Mouse (Mus musculus): ENCODE measurements around the gene E2f1. TPM values are rescaled to one million over a fixed set of nuclear protein-coding genes. Genes with fewer than 3 reads are reported as not detected.

The E2f1 gene
- 2.6 and 3.6 TPM in 2 replicates for polyA plus RNA-seq (2012; rRNA removed)

GRCm38 (mm10) chr2:154569836-154570286 is at the start of gene E2f1:
TSS of gene E2f1 (minus strand) at chr2:154569892.

DNA sequence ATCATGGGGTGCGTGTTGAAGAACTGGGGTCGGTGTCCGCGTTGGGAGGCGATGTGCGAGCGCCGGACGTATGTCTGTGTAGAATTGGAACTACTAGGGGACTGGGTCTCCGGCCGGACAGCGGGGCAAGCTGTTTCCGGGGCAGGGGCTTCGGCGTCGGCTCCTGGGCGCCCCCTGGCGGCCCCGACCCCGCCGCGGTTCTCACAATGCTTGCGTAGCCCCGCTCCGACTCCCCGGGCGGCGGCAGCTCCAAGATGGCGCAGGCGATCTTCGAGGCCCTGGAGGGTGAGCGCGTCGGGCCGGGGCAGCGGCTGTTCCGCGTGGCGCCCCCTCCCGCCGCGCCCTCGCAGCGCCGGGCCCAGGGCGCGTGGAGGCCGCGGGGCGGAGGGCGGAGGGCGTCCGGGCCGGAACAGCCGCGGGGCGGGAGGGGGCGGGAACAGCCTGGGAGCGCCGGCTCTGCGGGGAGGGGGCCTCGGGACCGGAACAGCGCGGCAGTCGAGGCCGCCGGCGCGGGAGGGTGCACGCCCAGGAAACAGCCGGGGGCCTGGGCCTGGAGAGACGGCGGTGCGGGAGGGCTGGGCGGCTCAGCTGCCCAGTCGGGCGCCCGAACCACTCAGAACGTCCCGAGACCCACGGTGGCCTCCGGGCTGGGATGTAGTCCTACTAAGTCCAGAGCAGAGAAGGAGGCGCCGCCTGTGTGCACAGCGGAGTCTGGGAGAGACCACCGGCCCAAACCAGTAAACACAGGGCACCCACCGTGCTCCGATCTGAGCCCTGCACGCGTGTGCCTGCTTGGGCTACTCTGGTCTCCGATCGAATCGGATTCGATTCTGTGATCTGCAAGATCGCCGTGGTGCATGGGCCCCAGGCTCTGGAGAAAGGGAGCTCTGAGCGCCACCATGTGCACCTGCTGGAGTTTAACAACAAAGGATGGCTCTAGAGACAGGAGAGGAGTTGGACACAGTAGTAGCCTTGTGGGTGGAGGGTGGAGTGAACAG is 43.7 kb upstream of the E2f1 start, which contains the start of the genes Zfp341 and 4930519P11Rik:
Zfp341 (plus strand) TSS at position 180 of the 998 bp plus-strand sequence.
4930519P11Rik (minus strand) TSS at position 320 of the 998 bp plus-strand sequence.

GRCm38 (mm10) chr2:154603638-154604153 is 34.0 kb upstream of the E2f1 start, which contains the start of gene Pxmp4:
TSS of gene Pxmp4 (minus strand) at chr2:154603708.

GRCm38 (mm10) chr2:154558264-154559039 is 11.2 kb downstream of the E2f1 start, which contains the start of gene Necab3:
TSS of gene Necab3 (minus strand) at chr2:154558890.

GRCm38 (mm10) chr2:154551476-154551875 is 18.2 kb downstream of the E2f1 start, which contains the start of gene Actl10:
TSS of gene Actl10 (plus strand) at chr2:154551776.

DNA sequence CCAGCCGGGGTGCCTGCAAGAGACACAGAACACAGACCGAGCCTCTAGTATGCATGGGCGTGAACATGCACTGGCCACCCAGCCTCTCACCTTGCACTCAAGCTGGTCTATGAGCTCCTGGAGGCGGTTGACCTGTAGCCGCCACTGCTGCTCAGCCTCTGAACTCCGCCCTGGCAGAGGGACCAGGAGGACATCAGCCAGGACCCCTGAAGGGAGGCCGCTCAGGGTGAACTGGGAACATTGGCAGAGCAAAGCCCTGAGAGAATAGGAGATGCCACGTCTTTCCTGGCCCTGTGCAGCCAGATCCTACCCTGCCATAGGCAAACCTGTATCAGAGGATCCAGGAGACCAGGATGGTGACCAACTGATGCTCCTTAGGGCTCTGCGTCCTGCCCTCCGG is 23.0 kb downstream of the E2f1 start, which contains the start of gene 1700003F12Rik:
1700003F12Rik (plus strand) TSS at position 375 of the 400 bp plus-strand sequence.

Other genes starting within 250 kb of the E2f1 start
- 2.3 and 3.1 TPM in 2 replicates for gene Cdk5rap1, start 196.9 kb downstream of the E2f1 start, polyA plus RNA-seq (2012; rRNA removed)
- gene Snta1, start 161.8 kb downstream of the E2f1 start, polyA plus RNA-seq (2012; rRNA removed): 16.3 and 20.8 TPM in 2 replicates
- gene Cbfa2t2, start 133.4 kb downstream of the E2f1 start, polyA plus RNA-seq (2012; rRNA removed): 3.4 and 4.7 TPM in 2 replicates
- 0.65 TPM in 1 of 2 replicates, not detected in the other for gene 1700003F12Rik, start 22.8 kb downstream of the E2f1 start, polyA plus RNA-seq (2012; rRNA removed)
- 0.04 and 0.14 TPM in 2 replicates for gene Actl10, start 18.1 kb downstream of the E2f1 start, polyA plus RNA-seq (2012; rRNA removed)
- gene Necab3, start 11.0 kb downstream of the E2f1 start, polyA plus RNA-seq (2012; rRNA removed): 0.08 and 0.11 TPM in 2 replicates
- 31.1 and 40.7 TPM in 2 replicates for gene Pxmp4, start 33.8 kb upstream of the E2f1 start, polyA plus RNA-seq (2012; rRNA removed)
- gene Zfp341, start 43.4 kb upstream of the E2f1 start, polyA plus RNA-seq (2012; rRNA removed): 2.7 and 2.8 TPM in 2 replicates
- gene 4930519P11Rik, start 43.5 kb upstream of the E2f1 start, polyA plus RNA-seq (2012; rRNA removed): 0.63 TPM in 2 replicates
- 32.9 and 39.2 TPM in 2 replicates for gene Chmp4b, start 81.8 kb upstream of the E2f1 start, polyA plus RNA-seq (2012; rRNA removed)
- not detected in 2 replicates for gene Gm14214, start 200.1 kb upstream of the E2f1 start, polyA plus RNA-seq (2012; rRNA removed)
- gene Raly, start 221.2 kb upstream of the E2f1 start, polyA plus RNA-seq (2012; rRNA removed): 66.9 and 107 TPM in 2 replicates
- 0.21 TPM in 1 of 2 replicates, not detected in the other for gene a, start 221.5 kb upstream of the E2f1 start, polyA plus RNA-seq (2012; rRNA removed)